Mouse (Mus musculus) stomach, postnatal 0 days (tissue): ENCODE measurements around the gene Selenon. TPM values are rescaled to one million over a fixed set of nuclear protein-coding genes. Genes with fewer than 3 reads are reported as not detected.

ENCODE experiments used
- ATAC-seq: fragments of 200-750 bp; cut with Nextera tagmentation; 2 replicates; pipeline ENCODE4 v1.8.0; 2017; ENCODE audit not compliant: low FRiP score, low TSS enrichment
- DNase-seq: peaks from one replicate; pipeline ENCODE4 v3.0.0-alpha.2; 2016; ENCODE audit warnings: low spot score
- H3K27ac ChIP-seq: fragments of 300-500 bp; sonication (generic); replicated peaks from 2 replicates; pipeline ENCODE4 v1.5.1; 2014; ENCODE audit warnings: mild to moderate bottlenecking, control low read depth
- H3K27me3 ChIP-seq: fragments of 300-500 bp; sonication (generic); 2 replicates; pipeline ENCODE4 v1.6.1; 2014; ENCODE audit warnings: low read length; ENCODE audit not compliant: control insufficient read depth, insufficient read depth
- H3K36me3 ChIP-seq: fragments of 300-500 bp; sonication (generic); 2 replicates; pipeline ENCODE4 v1.6.1; 2014; ENCODE audit warnings: low read length, mixed read lengths; ENCODE audit not compliant: control insufficient read depth, insufficient read depth
- H3K4me1 ChIP-seq: fragments of 300-500 bp; sonication (generic); replicated peaks from 2 replicates; pipeline ENCODE4 v1.6.1; 2014; ENCODE audit warnings: antibody characterized with exemption; ENCODE audit not compliant: control insufficient read depth, insufficient read depth
- H3K4me2 ChIP-seq: fragments of 300-500 bp; sonication (generic); replicated peaks from 2 replicates; pipeline ENCODE4 v1.6.1; 2014; ENCODE audit warnings: low read depth, mild to moderate bottlenecking, control low read depth, moderate library complexity
- H3K4me3 ChIP-seq: fragments of 300-500 bp; sonication (generic); 2 replicates; pipeline ENCODE4 v1.5.1; 2014; ENCODE audit warnings: low read depth, low read length, control low read depth
- H3K9ac ChIP-seq: fragments of 300-500 bp; sonication (generic); 2 replicates; pipeline ENCODE4 v1.6.1; 2014; ENCODE audit warnings: mild to moderate bottlenecking, low read length, control low read depth, mixed read lengths
- H3K9me3 ChIP-seq: fragments of 300-500 bp; sonication (generic); 2 replicates; pipeline ENCODE4 v1.6.1; 2016; ENCODE audit warnings: low read length; ENCODE audit not compliant: control insufficient read depth
- CTCF ChIP-seq: IDR thresholded peaks from 2 replicates; pipeline ENCODE4 v1.5.1; 2016; ENCODE audit warnings: antibody characterized with exemption, low read depth, mild to moderate bottlenecking, moderate library complexity
- EP300 ChIP-seq: optimal IDR thresholded peaks from 2 replicates; pipeline ENCODE3; 2016; ENCODE audit warnings: antibody characterized with exemption
- WGBS: fragments of 180-500 bp; shearing (Covaris S2); extraction: QIAGEN DNeasy Blood & Tissue Kit; methylation state at CpG from one replicate; pipeline ENCODE4 v1.1.7; 2014; 5-methylcytosine and 5-hydroxymethylcytosine counted together
- polyA plus RNA-seq: library from polyadenylated mRNA; unstranded; fragments of >200 nt; fragmentation: Nextera tagmentation; extraction: Ambion mirVana; gene quantifications from 2 replicates; pipeline ENCODE4 v1.2.1, GENCODE M21; 2015

The Selenon gene
- polyA plus RNA-seq, 1 experiment from 2014 or later = 8.6 TPM

DNA sequence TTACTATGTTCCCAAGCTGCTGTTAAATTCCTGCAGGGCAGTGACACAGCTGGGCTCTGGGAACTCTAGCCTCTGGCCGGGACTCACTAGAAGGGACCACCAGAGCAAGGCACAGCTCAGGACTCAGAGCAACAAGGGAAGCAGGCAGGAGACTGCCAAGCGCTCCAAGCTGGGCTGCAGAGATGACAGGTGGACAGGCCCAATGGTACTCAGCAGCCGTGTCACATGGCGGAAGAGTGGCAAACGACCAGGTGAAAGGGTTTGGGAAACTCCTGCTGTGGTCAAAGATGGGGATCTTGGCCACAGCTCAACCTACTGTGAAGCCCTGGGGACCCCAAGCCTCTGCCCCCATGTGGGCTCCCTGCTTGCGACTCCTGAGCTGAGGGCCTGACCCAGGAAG lies 12.1 kb upstream of the Selenon start:
- DNase-seq (no peak), ATAC-seq (no peak)
- Histone ChIP-seq H3K4me1 (no peaks in the 10 kb centered on the region), H3K9ac (no peak overlapping the region), H3K36me3 (no peaks in the 10 kb centered on the region), H3K27me3 (no peaks in the 10 kb centered on the region), H3K27ac (no peak overlapping the region), H3K9me3 (no peaks in the 10 kb centered on the region), H3K4me3 (no peak overlapping the region), H3K4me2 (no peak overlapping the region)
- 81% methylated on average over 6 of the region's 6 CpGs for WGBS
- TF ChIP-seq EP300 (no peak), CTCF (no peak)

DNA sequence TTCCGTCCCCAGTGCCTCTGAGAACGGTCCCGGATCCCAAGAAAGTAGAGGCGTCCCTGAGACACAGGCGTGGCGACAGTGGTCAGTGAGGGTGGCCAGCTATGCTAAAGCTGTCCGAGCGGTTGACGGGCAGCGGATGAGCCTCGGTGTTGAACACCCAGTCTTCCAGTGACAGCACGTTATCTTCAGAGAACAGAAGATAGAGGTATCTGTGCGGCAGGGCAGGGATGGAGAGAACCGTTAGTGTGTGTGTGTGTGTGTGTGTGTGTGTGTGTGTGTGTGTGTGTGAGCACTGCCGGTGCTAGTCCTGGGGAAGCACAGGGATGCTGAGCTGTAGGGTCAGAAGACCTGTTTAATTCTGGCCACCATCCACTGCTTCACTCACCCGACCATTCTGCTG lies 11.7 kb upstream of the Selenon start:
- TF ChIP-seq CTCF (no peak), EP300 (no peak)
- ATAC-seq (no peak), DNase-seq (no peak)
- H3K27ac ChIP-seq = no peak overlapping the region
- no peak overlapping the region for H3K4me3 ChIP-seq
- no peaks in the 10 kb centered on the region for H3K9me3 ChIP-seq
- 85% methylated on average over 16 of the region's 16 CpGs for WGBS
- no peak overlapping the region for H3K9ac ChIP-seq
- H3K4me1 ChIP-seq = no peaks in the 10 kb centered on the region
- H3K4me2 ChIP-seq = no peak overlapping the region
- H3K27me3 ChIP-seq = no peaks in the 10 kb centered on the region
- H3K36me3 ChIP-seq = no peaks in the 10 kb centered on the region

DNA sequence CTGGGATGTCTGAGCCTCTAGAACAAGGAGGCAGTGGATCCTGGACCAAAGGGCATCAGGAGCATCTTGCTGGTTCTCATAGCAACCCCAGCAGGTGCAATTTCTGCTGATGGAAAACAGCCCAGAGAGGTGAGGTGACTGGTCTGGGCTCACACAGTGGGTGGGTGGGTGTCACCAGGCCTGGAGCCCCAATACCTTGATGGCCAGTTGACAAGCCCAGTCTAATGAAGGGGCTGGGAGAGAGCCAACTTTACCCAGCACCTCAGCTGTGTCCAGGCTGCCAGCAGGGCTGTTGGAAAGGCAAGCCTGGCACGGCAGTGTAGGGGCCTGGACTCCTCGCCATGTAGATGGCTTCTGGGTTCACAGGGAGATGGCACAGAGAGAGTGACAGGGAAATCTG lies 10.0 kb upstream of the Selenon start:
- TF ChIP-seq CTCF (no peak), EP300 (no peak)
- no peak for ATAC-seq

DNA sequence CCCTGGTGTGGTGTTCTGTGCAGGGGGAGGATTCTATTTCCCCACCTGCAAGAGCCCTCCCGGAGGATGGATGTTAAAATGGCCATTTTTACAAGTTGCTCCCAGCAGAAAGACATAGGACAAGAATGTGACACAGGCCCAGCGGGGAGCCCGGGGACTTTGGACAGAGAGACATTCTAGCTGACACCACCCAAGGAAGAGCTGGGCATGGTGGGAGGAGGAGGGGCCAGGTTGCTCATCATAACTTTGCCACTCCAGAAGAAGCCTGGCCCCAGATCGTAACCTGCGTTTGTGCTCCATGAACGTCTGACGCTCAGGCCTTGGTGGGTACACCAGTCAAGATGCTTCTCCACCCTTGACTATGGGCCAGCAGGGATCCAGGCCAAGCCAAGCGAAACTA lies 8.7 kb upstream of the Selenon start:
- whole genome bisulfite sequencing = 89% methylated on average over 8 of the region's 8 CpGs
- Histone ChIP-seq H3K4me1 (no peaks in the 10 kb centered on the region), H3K4me3 (no peak overlapping the region), H3K4me2 (no peak overlapping the region), H3K27me3 (no peaks in the 10 kb centered on the region), H3K9me3 (no peaks in the 10 kb centered on the region), H3K36me3 (no peaks in the 10 kb centered on the region), H3K9ac (no peak overlapping the region), H3K27ac (no peak overlapping the region)
- TF ChIP-seq EP300 (no peak), CTCF (no peak)
- DNase-seq = no peak
- no peak for ATAC-seq

More for the DNA sequence above, 10.0 kb upstream of the Selenon start:
- no peaks in the 10 kb centered on the region for H3K27me3 ChIP-seq
- H3K9me3 ChIP-seq = no peaks in the 10 kb centered on the region
- no peak overlapping the region for H3K4me2 ChIP-seq
- 77% methylated on average over 2 of the region's 2 CpGs for WGBS
- no peak overlapping the region for H3K4me3 ChIP-seq
- DNase-seq = no peak
- H3K4me1 ChIP-seq = no peaks in the 10 kb centered on the region
- no peak overlapping the region for H3K27ac ChIP-seq
- no peaks in the 10 kb centered on the region for H3K36me3 ChIP-seq
- no peak overlapping the region for H3K9ac ChIP-seq

DNA sequence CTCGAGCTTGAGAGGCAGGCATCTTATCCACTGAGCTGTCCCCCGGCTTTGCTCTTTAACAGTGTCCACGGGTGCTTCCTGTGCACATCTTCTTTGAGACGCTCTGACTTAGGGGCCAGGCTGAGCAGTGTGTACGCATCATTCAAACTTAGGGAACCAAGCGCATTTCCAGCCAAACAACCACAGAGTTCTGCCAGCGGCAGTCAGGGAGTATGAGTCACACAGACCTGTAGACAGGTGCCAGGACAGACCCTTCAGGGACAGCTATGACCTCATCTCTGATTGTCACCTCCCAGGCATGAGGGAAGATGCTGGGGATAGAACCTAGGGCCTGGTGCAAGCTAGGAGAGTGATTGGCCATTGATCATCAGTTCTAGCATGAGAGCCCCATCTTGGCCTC lies 7.2 kb upstream of the Selenon start:
- H3K27ac ChIP-seq = no peak overlapping the region
- H3K4me1 ChIP-seq = no peaks in the 10 kb centered on the region
- H3K36me3 ChIP-seq = no peaks in the 10 kb centered on the region
- H3K4me3 ChIP-seq = no peak overlapping the region
- ATAC-seq (no peak), DNase-seq (no peak)
- H3K4me2 ChIP-seq = no peak overlapping the region
- H3K9me3 ChIP-seq = no peaks in the 10 kb centered on the region
- no peak overlapping the region for H3K9ac ChIP-seq
- no peaks in the 10 kb centered on the region for H3K27me3 ChIP-seq
- TF ChIP-seq CTCF = no peak
- TF ChIP-seq EP300 = no peak
- 72% methylated on average over 7 of the region's 7 CpGs for WGBS

DNA sequence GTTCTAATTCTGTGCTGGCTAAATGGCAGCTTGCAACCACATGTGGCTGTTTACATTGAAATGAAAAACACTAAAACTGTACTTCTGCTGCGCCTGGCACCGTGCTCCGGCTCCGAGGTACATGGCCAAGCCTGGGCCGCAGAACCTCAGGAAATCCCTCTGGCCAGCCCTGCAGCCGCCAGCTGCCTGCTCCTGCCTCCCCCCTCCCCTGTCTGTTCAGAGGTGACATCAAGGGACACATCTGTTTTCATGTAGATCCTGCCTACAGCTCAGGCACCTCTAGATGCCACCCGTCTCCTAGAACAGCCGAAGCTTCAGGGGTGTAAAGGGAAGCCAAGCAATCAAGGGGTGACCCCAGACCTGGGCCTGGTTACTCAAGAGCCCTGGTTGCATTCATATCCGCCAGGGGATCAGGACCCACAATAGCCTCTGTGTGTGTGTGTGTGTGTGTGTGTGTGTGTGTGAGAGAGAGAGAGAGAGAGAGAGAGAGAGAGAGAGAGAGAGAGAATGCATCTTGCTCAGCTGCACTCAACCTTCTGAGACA lies 6.7 kb upstream of the Selenon start:
- no peak for DNase-seq
- Histone ChIP-seq H3K4me3 (no peak overlapping the region), H3K4me2 (no peak overlapping the region), H3K36me3 (no peaks in the 10 kb centered on the region), H3K27ac (no peak overlapping the region), H3K4me1 (no peaks in the 10 kb centered on the region), H3K9ac (no peak overlapping the region), H3K9me3 (no peaks in the 10 kb centered on the region), H3K27me3 (no peaks in the 10 kb centered on the region)
- ATAC-seq = no peak
- TF ChIP-seq EP300 (no peak), CTCF (no peak)
- WGBS = 49% methylated on average over 9 of the region's 9 CpGs
